Mouse (Mus musculus) brain, adult 10 weeks (tissue): ENCODE measurements around the gene Lemd2. TPM values are rescaled to one million over a fixed set of nuclear protein-coding genes. Genes with fewer than 3 reads are reported as not detected.

Experiments used
- polyA plus RNA-seq: library from polyadenylated mRNA; stranded (reverse); fragments of 350-450 nt; fragmentation: Illumina TruSeq; extraction: RNeasy Lipid Tissue Mini Kit (QIAGEN cat#74804); gene quantifications from one replicate; pipeline ENCODE4 v1.2.3, GENCODE M21; 2015; ENCODE audit warnings: low read depth, low replicate concordance

Lemd2 gene
- polyA plus RNA-seq = 29.3 TPM

DNA sequence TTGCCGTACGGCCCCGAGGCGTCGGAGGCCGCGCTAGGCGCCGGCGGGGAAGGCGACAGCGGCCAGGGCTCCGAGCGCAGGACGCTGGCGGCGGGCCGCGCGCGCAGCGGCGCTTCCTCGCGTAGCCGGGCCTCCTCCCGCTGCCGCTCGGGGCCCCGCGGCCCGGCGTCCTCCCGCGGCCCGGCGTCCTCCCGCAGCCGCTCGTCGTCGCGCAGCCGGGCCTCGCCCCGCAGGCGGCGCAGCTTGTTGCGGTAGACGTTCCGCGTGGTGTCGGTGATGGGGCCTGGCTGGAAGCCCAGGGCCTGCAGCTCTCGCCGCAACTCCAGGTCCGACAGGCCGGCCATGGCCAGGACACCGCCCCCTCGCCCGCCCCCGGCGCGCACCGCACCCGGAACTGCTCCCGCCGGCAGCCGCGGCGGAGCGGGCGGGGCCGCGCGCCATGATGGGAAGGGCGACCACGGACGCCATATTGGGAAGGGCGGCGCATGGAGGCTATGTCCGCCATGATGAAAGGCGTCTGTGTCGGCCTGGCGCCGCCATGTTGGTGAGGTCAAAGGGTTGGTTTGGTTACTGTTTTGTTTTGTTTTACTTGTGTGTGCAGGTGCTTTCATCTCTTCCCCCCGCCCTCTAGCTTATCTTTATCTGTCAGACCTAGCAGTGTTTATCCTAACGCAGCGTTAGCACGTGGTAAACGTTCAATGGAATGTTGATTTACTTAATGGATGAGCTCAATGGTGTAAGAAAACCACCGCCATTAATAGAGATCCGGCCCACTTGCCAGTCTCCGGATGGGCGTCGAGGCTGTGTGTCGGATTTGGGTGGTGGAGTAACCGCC lies at the start of gene Lemd2:
Gene Lemd2, minus strand, starts transcription at position 395 of the 835 bp plus-strand sequence.

DNA sequence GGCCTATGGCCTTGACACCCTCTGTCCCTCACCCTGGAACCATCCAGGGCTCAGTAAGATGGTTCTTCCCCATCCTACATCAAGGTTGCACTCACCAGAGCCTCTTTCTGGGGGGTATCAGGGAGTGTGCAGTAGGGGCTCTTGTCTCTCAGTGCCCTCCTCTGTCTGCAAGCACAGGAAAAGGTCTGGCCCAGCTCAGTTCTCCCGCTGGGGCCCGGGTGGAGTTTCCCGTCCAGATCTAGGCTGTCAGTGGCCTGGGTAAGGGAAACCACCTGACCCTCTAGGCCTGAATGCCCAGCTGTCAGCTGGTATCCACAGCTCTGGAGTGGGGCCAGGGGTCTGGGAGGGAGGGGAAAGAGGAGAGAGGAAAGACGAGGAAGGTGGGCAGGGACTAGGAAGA lies 36.7 kb downstream of the Lemd2 start, which contains the start of gene Ip6k3:
Gene Ip6k3, minus strand, starts transcription at position 251 of the 400 bp plus-strand sequence.

Other genes starting within 250 kb of the Lemd2 start
- 14.4 TPM for gene Zbtb9, start 231.3 kb downstream of the Lemd2 start, polyA plus RNA-seq
- 10.8 TPM for gene Bak1, start 175.5 kb downstream of the Lemd2 start, polyA plus RNA-seq
- gene Itpr3, start 147.2 kb downstream of the Lemd2 start, polyA plus RNA-seq = 2.3 TPM
- 457 TPM for gene Uqcc2, start 70.6 kb downstream of the Lemd2 start, polyA plus RNA-seq
- 0.80 TPM for gene Ip6k3, start 36.7 kb downstream of the Lemd2 start, polyA plus RNA-seq